Mouse (Mus musculus) midbrain, embryonic 12.5 days (tissue): ENCODE measurements at regions not wholly inside any gene's neighbourhood (a gene's known extent, or its start where the extent isn't known, plus 50 kb on each side); places are given as distances from the start of the nearest gene placed in this dataset.
"Not testable (repeated sequence)": the region's sequence is repeated elsewhere in the genome, so short reads cannot be mapped to it uniquely, and the experiment has no call there.

ENCODE experiments used
- ATAC-seq: fragments of 200-750 bp; cut with Nextera tagmentation; 2 replicates; pipeline ENCODE4 v1.8.0; 2017; ENCODE audit warnings: low read depth, moderate TSS enrichment, moderate library complexity; ENCODE audit not compliant: low FRiP score
- H3K27ac ChIP-seq: fragments of 300-500 bp; sonication (generic); replicated peaks from 2 replicates; pipeline ENCODE4 v1.5.1; 2016; ENCODE audit warnings: mild to moderate bottlenecking
- H3K27me3 ChIP-seq: fragments of 300-500 bp; sonication (generic); 2 replicates; pipeline ENCODE4 v1.6.1; 2016; ENCODE audit warnings: mild to moderate bottlenecking
- H3K36me3 ChIP-seq: fragments of 300-500 bp; sonication (generic); 2 replicates; pipeline ENCODE4 v1.6.1; 2016
- H3K4me1 ChIP-seq: fragments of 300-500 bp; sonication (generic); 2 replicates; pipeline ENCODE4 v1.6.1; 2016
- H3K4me2 ChIP-seq: fragments of 300-500 bp; sonication (generic); replicated peaks from 2 replicates; pipeline ENCODE4 v1.6.1; 2016; ENCODE audit warnings: mild to moderate bottlenecking, moderate library complexity
- H3K4me3 ChIP-seq: fragments of 300-500 bp; sonication (generic); 2 replicates; pipeline ENCODE4 v1.5.1; 2016; ENCODE audit warnings: mild to moderate bottlenecking
- H3K9ac ChIP-seq: fragments of 300-500 bp; sonication (generic); replicated peaks from 2 replicates; pipeline ENCODE4 v1.6.1; 2016; ENCODE audit warnings: mild to moderate bottlenecking, moderate library complexity
- H3K9me3 ChIP-seq: fragments of 300-500 bp; sonication (generic); 2 replicates; pipeline ENCODE4 v1.6.1; 2016; ENCODE audit warnings: mild to moderate bottlenecking
- WGBS: fragments of 180-500 bp; shearing (Covaris S2); methylation state at CpG from one replicate; pipeline ENCODE4 v1.1.7; 2016; 5-methylcytosine and 5-hydroxymethylcytosine counted together

- Histone ChIP-seq H3K27me3 (no peaks in the 10 kb centered on the region), H3K4me2 (no peak overlapping the region), H3K36me3 (no peaks in the 10 kb centered on the region), H3K9me3 (no peaks in the 10 kb centered on the region), H3K4me1 (no peaks in the 10 kb centered on the region), H3K9ac (no peak overlapping the region), H3K27ac (no peak overlapping the region), H3K4me3 (no peak overlapping the region)
- WGBS: 97% methylated on average over 2 of the region's 2 CpGs
- no peak for ATAC-seq
Observed at GRCm38 (mm10) chr10:38366776-38367175, 454.8 kb downstream of the Rfpl4b start.

- Histone ChIP-seq H3K27ac (no peak overlapping the region), H3K27me3 (no peaks in the 10 kb centered on the region), H3K4me3 (no peak overlapping the region), H3K36me3 (no peaks in the 10 kb centered on the region), H3K4me1 (no peaks in the 10 kb centered on the region), H3K9me3 (no peaks in the 10 kb centered on the region), H3K9ac (no peak overlapping the region), H3K4me2 (no peak overlapping the region)
- 89% methylated on average over 4 of the region's 4 CpGs for WGBS
- no peak for ATAC-seq
Observed at GRCm38 (mm10) chr10:38364876-38365275, 456.7 kb downstream of the Rfpl4b start.

- Histone ChIP-seq H3K9ac (no peak overlapping the region), H3K4me3 (no peak overlapping the region), H3K27ac (no peak overlapping the region), H3K4me1 (peaks cover 3% of the 10 kb centered on the region; the same call in 1 of the 2 replicates), H3K36me3 (no peaks in the 10 kb centered on the region), H3K9me3 (no peaks in the 10 kb centered on the region), H3K27me3 (no peaks in the 10 kb centered on the region), H3K4me2 (no peak overlapping the region)
- peak; percentile 85 for ATAC-seq
- WGBS: 78% methylated on average over 1 of the region's 1 CpGs
Observed at GRCm38 (mm10) chr10:38357539-38358232, 463.9 kb downstream of the Rfpl4b start.

- H3K9ac ChIP-seq: no peak overlapping the region
- H3K4me3 ChIP-seq: no peak overlapping the region
- WGBS: 65% methylated on average over 2 of the region's 2 CpGs
- no peaks in the 10 kb centered on the region for H3K27me3 ChIP-seq
- H3K27ac ChIP-seq: no peak overlapping the region
- peaks cover 3% of the 10 kb centered on the region; the same call in 1 of the 2 replicates for H3K4me1 ChIP-seq
- H3K9me3 ChIP-seq: no peaks in the 10 kb centered on the region
- no peak overlapping the region for H3K4me2 ChIP-seq
- ATAC-seq: no peak
- H3K36me3 ChIP-seq: no peaks in the 10 kb centered on the region
Observed at GRCm38 (mm10) chr10:38353973-38354372, 467.6 kb downstream of the Rfpl4b start.

- Histone ChIP-seq H3K36me3 (no peaks in the 10 kb centered on the region), H3K27me3 (no peaks in the 10 kb centered on the region), H3K4me2 (no peak overlapping the region), H3K4me1 (peaks cover 3% of the 10 kb centered on the region; the same call in 1 of the 2 replicates), H3K27ac (no peak overlapping the region), H3K9me3 (no peaks in the 10 kb centered on the region), H3K4me3 (no peak overlapping the region), H3K9ac (no peak overlapping the region)
- 79% methylated on average over 5 of the region's 5 CpGs for WGBS
- ATAC-seq: no peak
Observed at GRCm38 (mm10) chr10:38353526-38353925, 468.1 kb downstream of the Rfpl4b start.

GRCm38 (mm10) chr10:38347029-38347428 lies 474.6 kb downstream of the Rfpl4b start:
- not testable (repeated sequence) for H3K4me3 ChIP-seq, ATAC-seq
- 81% methylated on average over 8 of the region's 8 CpGs for WGBS

GRCm38 (mm10) chr10:38340406-38341175 lies 481.0 kb downstream of the Rfpl4b start:
- no peaks in the 10 kb centered on the region for H3K27me3 ChIP-seq
- no peak overlapping the region for H3K4me3 ChIP-seq
- WGBS: 85% methylated on average over 1 of the region's 1 CpGs
- H3K4me1 ChIP-seq: no peaks in the 10 kb centered on the region
- H3K9ac ChIP-seq: no peak overlapping the region
- no peak overlapping the region for H3K27ac ChIP-seq
- H3K9me3 ChIP-seq: no peaks in the 10 kb centered on the region
- ATAC-seq: no peak
- no peak overlapping the region for H3K4me2 ChIP-seq
- no peaks in the 10 kb centered on the region for H3K36me3 ChIP-seq

More at GRCm38 (mm10) chr10:38347029-38347428, 474.6 kb downstream of the Rfpl4b start:
- H3K36me3 ChIP-seq, H3K9me3 ChIP-seq, H3K4me1 ChIP-seq, H3K9ac ChIP-seq, H3K27me3 ChIP-seq, H3K4me2 ChIP-seq, H3K27ac ChIP-seq: not testable (repeated sequence)

GRCm38 (mm10) chr10:38308716-38309392 lies 512.7 kb downstream of the Rfpl4b start:
- no peaks in the 10 kb centered on the region for H3K36me3 ChIP-seq
- ATAC-seq: no peak
- H3K9me3 ChIP-seq: no peaks in the 10 kb centered on the region
- no peak overlapping the region for H3K27ac ChIP-seq
- H3K4me1 ChIP-seq: peaks cover 4% of the 10 kb centered on the region; the same call in 1 of the 2 replicates
- WGBS: 48% methylated on average over 5 of the region's 5 CpGs
- H3K4me3 ChIP-seq: no peak overlapping the region
- no peaks in the 10 kb centered on the region for H3K27me3 ChIP-seq
- H3K4me2 ChIP-seq: no peak overlapping the region
- H3K9ac ChIP-seq: no peak overlapping the region

- no peak for ATAC-seq
- no peak overlapping the region for H3K27ac ChIP-seq
- H3K4me3 ChIP-seq: no peak overlapping the region
- H3K27me3 ChIP-seq: no peaks in the 10 kb centered on the region
- no peak overlapping the region for H3K9ac ChIP-seq
- no peaks in the 10 kb centered on the region for H3K4me1 ChIP-seq
- no peaks in the 10 kb centered on the region for H3K9me3 ChIP-seq
- WGBS: 88% methylated on average over 2 of the region's 2 CpGs
- no peak overlapping the region for H3K4me2 ChIP-seq
- H3K36me3 ChIP-seq: no peaks in the 10 kb centered on the region
Observed at GRCm38 (mm10) chr10:38295724-38296123, 525.9 kb downstream of the Rfpl4b start.

GRCm38 (mm10) chr10:38288689-38289283 lies 532.8 kb downstream of the Rfpl4b start:
- H3K9me3 ChIP-seq: no peaks in the 10 kb centered on the region
- H3K27me3 ChIP-seq: no peaks in the 10 kb centered on the region
- no peaks in the 10 kb centered on the region for H3K4me1 ChIP-seq
- H3K4me3 ChIP-seq: no peak overlapping the region
- H3K27ac ChIP-seq: no peak overlapping the region
- WGBS: 87% methylated on average over 6 of the region's 6 CpGs
- no peak for ATAC-seq
- no peak overlapping the region for H3K4me2 ChIP-seq
- no peaks in the 10 kb centered on the region for H3K36me3 ChIP-seq
- H3K9ac ChIP-seq: no peak overlapping the region

- no peak overlapping the region for H3K27ac ChIP-seq
- H3K36me3 ChIP-seq: no peaks in the 10 kb centered on the region
- ATAC-seq: no peak
- no peak overlapping the region for H3K9ac ChIP-seq
- H3K4me2 ChIP-seq: no peak overlapping the region
- H3K4me3 ChIP-seq: no peak overlapping the region
- H3K27me3 ChIP-seq: no peaks in the 10 kb centered on the region
- H3K9me3 ChIP-seq: no peaks in the 10 kb centered on the region
- H3K4me1 ChIP-seq: no peaks in the 10 kb centered on the region
- 89% methylated on average over 1 of the region's 1 CpGs for WGBS
Observed at GRCm38 (mm10) chr10:38269136-38269535, 552.4 kb downstream of the Rfpl4b start.

GRCm38 (mm10) chr10:38265564-38265963 lies 556.0 kb downstream of the Rfpl4b start:
- no peak overlapping the region for H3K27ac ChIP-seq
- no peak overlapping the region for H3K4me2 ChIP-seq
- H3K4me1 ChIP-seq: no peaks in the 10 kb centered on the region
- H3K9me3 ChIP-seq: no peaks in the 10 kb centered on the region
- 76% methylated on average over 3 of the region's 3 CpGs for WGBS
- H3K36me3 ChIP-seq: no peaks in the 10 kb centered on the region
- H3K9ac ChIP-seq: no peak overlapping the region
- ATAC-seq: no peak
- no peak overlapping the region for H3K4me3 ChIP-seq
- no peaks in the 10 kb centered on the region for H3K27me3 ChIP-seq
